Mouse (Mus musculus) midbrain, embryonic 12.5 days (tissue): ENCODE results near the gene Dock3. TPM values are rescaled to one million over a fixed set of nuclear protein-coding genes. Genes with fewer than 3 reads are reported as not detected.

Experiments used
- ATAC-seq: fragments of 200-750 bp; cut with Nextera tagmentation; 2 replicates; pipeline ENCODE4 v1.8.0; 2017; ENCODE audit warnings: low read depth, moderate TSS enrichment, moderate library complexity; ENCODE audit not compliant: low FRiP score
- H3K27ac ChIP-seq: fragments of 300-500 bp; sonication (generic); replicated peaks from 2 replicates; pipeline ENCODE4 v1.5.1; 2016; ENCODE audit warnings: mild to moderate bottlenecking
- H3K27me3 ChIP-seq: fragments of 300-500 bp; sonication (generic); 2 replicates; pipeline ENCODE4 v1.6.1; 2016; ENCODE audit warnings: mild to moderate bottlenecking
- H3K36me3 ChIP-seq: fragments of 300-500 bp; sonication (generic); 2 replicates; pipeline ENCODE4 v1.6.1; 2016
- H3K4me1 ChIP-seq: fragments of 300-500 bp; sonication (generic); 2 replicates; pipeline ENCODE4 v1.6.1; 2016
- H3K4me2 ChIP-seq: fragments of 300-500 bp; sonication (generic); replicated peaks from 2 replicates; pipeline ENCODE4 v1.6.1; 2016; ENCODE audit warnings: mild to moderate bottlenecking, moderate library complexity
- H3K4me3 ChIP-seq: fragments of 300-500 bp; sonication (generic); 2 replicates; pipeline ENCODE4 v1.5.1; 2016; ENCODE audit warnings: mild to moderate bottlenecking
- H3K9ac ChIP-seq: fragments of 300-500 bp; sonication (generic); replicated peaks from 2 replicates; pipeline ENCODE4 v1.6.1; 2016; ENCODE audit warnings: mild to moderate bottlenecking, moderate library complexity
- H3K9me3 ChIP-seq: fragments of 300-500 bp; sonication (generic); 2 replicates; pipeline ENCODE4 v1.6.1; 2016; ENCODE audit warnings: mild to moderate bottlenecking
- WGBS: fragments of 180-500 bp; shearing (Covaris S2); methylation state at CpG from one replicate; pipeline ENCODE4 v1.1.7; 2016; 5-methylcytosine and 5-hydroxymethylcytosine counted together
- polyA plus RNA-seq: library from polyadenylated mRNA; unstranded; fragments of >200 nt; fragmentation: Nextera tagmentation; extraction: Ambion mirVana; gene quantifications from 2 replicates; pipeline ENCODE4 v1.2.1, GENCODE M21; 2016

Dock3 gene
- polyA plus RNA-seq, 1 experiment from 2014 or later = 15.3 TPM

DNA sequence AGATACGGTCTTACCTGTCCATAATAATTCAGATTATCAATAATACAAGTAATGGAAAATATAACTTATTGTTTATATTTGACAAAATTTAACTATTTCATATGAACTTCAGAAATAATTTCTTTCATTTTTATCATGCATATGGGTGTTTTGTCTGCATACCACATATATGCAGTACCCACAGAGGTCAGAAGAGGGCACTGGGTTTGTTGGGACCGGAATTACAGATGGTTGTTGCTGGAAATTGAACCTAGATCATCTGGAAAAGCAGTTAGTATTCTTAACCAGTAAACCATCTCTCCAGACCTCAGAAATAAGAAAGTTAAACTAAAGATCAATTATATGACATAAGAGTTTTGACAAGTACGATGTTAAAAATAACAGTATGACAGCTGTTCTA lies 261.0 kb downstream of the Dock3 start:
- Histone ChIP-seq H3K27ac (no peak overlapping the region), H3K4me1 (no peaks in the 10 kb centered on the region), H3K9me3 (no peaks in the 10 kb centered on the region), H3K4me3 (no peak overlapping the region), H3K27me3 (no peaks in the 10 kb centered on the region), H3K36me3 (0 out of 2 replicates have a peak, but pooled peaks cover 4% of the 10 kb centered on the region), H3K4me2 (no peak overlapping the region), H3K9ac (no peak overlapping the region)
- 76% methylated on average over 3 of the region's 3 CpGs for WGBS
- no peak for ATAC-seq

DNA sequence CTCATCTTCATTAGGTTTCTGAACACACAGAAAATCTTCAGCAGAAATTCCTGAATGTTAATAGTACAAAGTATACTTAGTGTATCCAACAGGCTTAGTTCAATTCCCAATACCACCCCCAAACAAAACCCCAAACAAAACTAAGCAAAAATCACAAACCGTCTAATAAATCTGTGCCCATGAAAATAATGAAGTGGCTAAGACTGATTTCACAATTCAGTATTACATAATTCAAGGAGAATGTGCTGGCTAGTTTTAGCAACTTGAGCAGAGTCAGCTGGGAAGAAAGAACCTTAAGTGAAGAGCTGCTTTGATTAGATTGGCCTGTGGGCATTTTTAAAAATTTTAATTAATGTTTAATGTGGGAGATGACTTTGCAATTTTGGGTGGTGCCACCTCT lies 273.3 kb downstream of the Dock3 start:
- WGBS = 91% methylated on average over 1 of the region's 1 CpGs
- no peaks in the 10 kb centered on the region for H3K9me3 ChIP-seq
- no peak overlapping the region for H3K4me2 ChIP-seq
- H3K9ac ChIP-seq = no peak overlapping the region
- H3K27ac ChIP-seq = no peak overlapping the region
- no peaks in the 10 kb centered on the region for H3K36me3 ChIP-seq
- no peaks in the 10 kb centered on the region for H3K27me3 ChIP-seq
- no peaks in the 10 kb centered on the region for H3K4me1 ChIP-seq
- ATAC-seq = no peak
- no peak overlapping the region for H3K4me3 ChIP-seq

DNA sequence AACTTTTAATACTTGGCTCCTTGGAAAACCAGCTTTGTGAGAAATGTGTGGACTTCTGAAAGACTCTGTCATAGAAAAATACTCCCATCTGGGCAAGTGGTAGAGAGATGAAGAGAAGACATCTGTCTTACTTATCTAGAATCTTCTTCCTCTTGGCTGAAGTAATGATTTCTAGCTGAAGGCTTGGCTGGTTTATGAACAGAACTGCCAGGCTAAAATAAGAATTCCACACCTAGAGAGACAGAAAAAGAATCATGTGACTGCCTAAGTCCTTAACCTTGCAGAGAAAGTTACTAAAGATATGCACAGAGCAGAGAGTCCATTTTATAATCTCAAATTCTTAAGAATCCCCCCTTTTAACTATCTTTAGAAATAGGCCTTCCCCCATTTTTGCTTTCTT lies 276.2 kb downstream of the Dock3 start:
- no peaks in the 10 kb centered on the region for H3K9me3 ChIP-seq
- no peaks in the 10 kb centered on the region for H3K4me1 ChIP-seq
- no peak for ATAC-seq
- H3K4me3 ChIP-seq = no peak overlapping the region
- H3K27ac ChIP-seq = no peak overlapping the region
- H3K36me3 ChIP-seq = 0 out of 2 replicates have a peak, but pooled peaks cover 10% of the 10 kb centered on the region
- H3K4me2 ChIP-seq = no peak overlapping the region
- H3K9ac ChIP-seq = no peak overlapping the region
- H3K27me3 ChIP-seq = no peaks in the 10 kb centered on the region

DNA sequence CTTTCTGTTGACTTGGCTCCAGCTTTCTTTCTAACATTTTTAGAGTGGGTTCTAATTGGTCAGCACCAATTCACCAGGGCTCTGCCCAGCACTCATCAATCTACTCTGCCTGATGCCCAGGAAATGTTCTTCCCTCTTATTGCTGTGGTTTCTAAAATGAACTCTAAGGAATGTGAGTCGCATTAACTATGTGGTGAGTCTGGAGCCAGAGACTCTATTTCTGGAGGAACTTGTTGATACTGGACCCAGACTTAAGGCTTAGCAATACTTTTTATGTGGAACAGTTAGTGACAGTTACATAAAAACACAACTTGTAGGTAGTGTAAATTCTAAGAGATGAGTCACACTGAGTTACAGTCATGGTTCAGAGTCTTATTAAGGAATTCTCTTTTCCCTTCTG lies 296.7 kb downstream of the Dock3 start:
- Histone ChIP-seq H3K9ac (no peak overlapping the region), H3K27ac (no peak overlapping the region), H3K36me3 (peaks cover 9% of the 10 kb centered on the region), H3K4me1 (no peaks in the 10 kb centered on the region), H3K27me3 (no peaks in the 10 kb centered on the region), H3K9me3 (no peaks in the 10 kb centered on the region), H3K4me2 (no peak overlapping the region), H3K4me3 (no peak overlapping the region)
- WGBS = 92% methylated on average over 1 of the region's 1 CpGs
- ATAC-seq = no peak

DNA sequence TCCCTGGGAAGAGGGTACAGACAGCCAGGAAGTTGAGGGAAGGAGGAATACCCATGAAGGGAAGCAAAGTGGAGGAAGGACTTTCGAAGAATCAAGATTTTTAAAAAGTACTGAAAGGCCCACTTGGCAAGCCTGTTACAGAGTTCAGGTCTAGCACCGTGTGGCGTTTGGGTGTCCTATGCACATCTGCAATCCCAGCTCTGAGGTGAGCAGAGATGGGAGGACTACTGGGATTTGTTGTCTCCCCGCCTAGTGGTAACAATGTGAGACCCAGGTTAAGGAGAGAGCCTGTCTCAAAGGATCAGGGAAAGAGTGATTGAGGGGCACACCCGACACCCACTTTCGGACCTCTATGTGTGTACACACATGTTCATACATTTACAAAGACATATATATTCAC lies 316.8 kb downstream of the Dock3 start:
- ATAC-seq = no peak
- 89% methylated on average over 6 of the region's 6 CpGs for WGBS

DNA sequence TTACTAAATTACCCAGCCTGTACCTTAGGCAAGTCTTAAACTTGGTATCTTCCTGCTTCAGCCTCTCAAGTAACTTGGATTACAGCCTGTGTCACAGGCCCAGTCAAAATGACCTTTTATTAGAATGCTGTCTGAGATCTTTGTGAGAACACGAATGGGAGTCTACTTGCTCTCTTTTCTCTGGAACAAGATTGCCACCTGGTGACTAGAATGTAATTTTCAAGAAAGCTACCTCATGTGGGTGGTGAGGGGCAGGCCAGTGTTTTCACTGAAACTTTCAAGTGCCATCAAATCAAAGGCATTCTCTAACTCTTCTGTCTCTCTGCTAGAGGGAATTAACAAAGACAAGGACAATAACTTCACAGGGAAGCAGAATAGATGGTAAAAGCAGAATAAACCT lies 317.9 kb downstream of the Dock3 start:
- Histone ChIP-seq H3K27me3 (no peaks in the 10 kb centered on the region), H3K4me2 (no peak overlapping the region), H3K9me3 (no peaks in the 10 kb centered on the region), H3K9ac (no peak overlapping the region), H3K36me3 (peaks cover 5% of the 10 kb centered on the region; the same call in 1 of the 2 replicates), H3K27ac (no peak overlapping the region), H3K4me3 (no peak overlapping the region), H3K4me1 (no peaks in the 10 kb centered on the region)
- WGBS = 30% methylated on average over 1 of the region's 1 CpGs
- ATAC-seq = no peak

More for the DNA sequence above, 316.8 kb downstream of the Dock3 start:
- Histone ChIP-seq H3K9me3 (no peaks in the 10 kb centered on the region), H3K36me3 (peaks cover 5% of the 10 kb centered on the region; the same call in 1 of the 2 replicates), H3K4me1 (no peaks in the 10 kb centered on the region), H3K4me2 (no peak overlapping the region), H3K27ac (no peak overlapping the region), H3K27me3 (no peaks in the 10 kb centered on the region), H3K4me3 (no peak overlapping the region), H3K9ac (no peak overlapping the region)

DNA sequence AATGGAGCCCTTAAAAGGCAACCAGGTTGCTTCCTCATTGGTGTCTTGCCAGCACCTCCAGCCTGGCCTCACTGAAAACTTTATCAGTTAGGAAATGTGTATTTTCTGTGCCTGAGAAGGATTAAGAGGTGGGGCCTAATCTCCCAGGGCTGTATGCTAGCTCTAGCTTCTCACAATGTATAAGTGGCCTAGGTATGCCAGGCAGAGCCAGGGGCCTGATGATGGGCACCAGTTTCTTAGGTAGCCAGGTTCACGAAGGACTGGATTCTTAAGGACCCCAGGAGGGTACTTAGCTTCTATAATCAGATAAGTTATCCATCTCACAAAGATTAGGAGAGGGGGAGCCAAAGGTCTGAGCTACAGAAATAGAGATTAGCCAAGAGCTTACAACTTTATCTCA lies 320.1 kb downstream of the Dock3 start:
- H3K4me3 ChIP-seq = no peak overlapping the region
- H3K36me3 ChIP-seq = peaks cover 5% of the 10 kb centered on the region; the same call in 1 of the 2 replicates
- no peak overlapping the region for H3K4me2 ChIP-seq
- H3K9ac ChIP-seq = no peak overlapping the region
- no peaks in the 10 kb centered on the region for H3K27me3 ChIP-seq
- no peak for ATAC-seq
- WGBS = 76% methylated on average over 1 of the region's 1 CpGs
- no peaks in the 10 kb centered on the region for H3K9me3 ChIP-seq
- H3K4me1 ChIP-seq = no peaks in the 10 kb centered on the region
- H3K27ac ChIP-seq = no peak overlapping the region

DNA sequence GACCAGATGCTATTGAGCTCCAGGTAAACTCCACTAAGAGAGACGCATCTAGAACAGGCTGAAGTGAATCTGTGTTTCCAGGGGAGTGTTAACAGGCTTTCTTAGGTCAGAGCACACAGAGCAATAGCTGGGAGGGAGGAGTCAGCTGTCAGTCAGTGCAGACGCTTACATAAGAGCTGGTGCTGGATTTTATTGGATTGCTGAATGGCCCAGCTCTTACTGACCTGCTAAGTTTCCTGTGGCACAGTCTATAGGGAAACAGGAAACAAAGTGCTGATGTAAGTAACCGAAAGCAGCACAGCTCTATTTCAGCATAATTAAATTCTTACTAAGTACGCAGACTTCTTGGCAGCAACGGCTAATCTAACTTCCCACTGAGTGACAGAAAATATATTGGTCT lies 323.0 kb downstream of the Dock3 start:
- Histone ChIP-seq H3K36me3 (peaks cover 5% of the 10 kb centered on the region; the same call in 1 of the 2 replicates), H3K4me3 (no peak overlapping the region), H3K27ac (no peak overlapping the region), H3K9me3 (no peaks in the 10 kb centered on the region), H3K4me2 (no peak overlapping the region), H3K27me3 (no peaks in the 10 kb centered on the region), H3K9ac (no peak overlapping the region), H3K4me1 (no peaks in the 10 kb centered on the region)
- no peak for ATAC-seq
- 55% methylated on average over 5 of the region's 5 CpGs for WGBS

DNA sequence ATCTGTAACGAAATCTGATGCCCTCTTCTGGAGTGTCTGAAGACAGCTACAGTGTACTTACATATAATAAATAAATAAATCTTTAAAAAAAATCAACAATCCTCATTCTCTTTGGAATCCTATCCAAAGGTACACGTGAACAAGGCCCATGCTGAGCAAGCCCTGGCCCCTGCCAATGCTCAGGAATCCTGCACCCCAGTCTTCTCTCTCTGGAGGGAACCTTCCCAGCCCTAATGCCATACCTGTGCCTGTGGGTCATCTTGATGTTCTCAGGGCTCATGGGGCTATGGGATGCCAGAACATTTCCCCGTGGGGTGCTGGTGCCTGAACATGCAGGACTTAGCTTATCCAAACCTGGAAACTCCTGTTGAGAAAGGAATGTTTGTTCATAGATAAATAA lies 323.5 kb downstream of the Dock3 start:
- no peaks in the 10 kb centered on the region for H3K4me1 ChIP-seq
- H3K9me3 ChIP-seq = no peaks in the 10 kb centered on the region
- H3K27me3 ChIP-seq = no peaks in the 10 kb centered on the region
- WGBS = 83% methylated on average over 3 of the region's 3 CpGs
- no peak overlapping the region for H3K4me2 ChIP-seq
- H3K9ac ChIP-seq = no peak overlapping the region
- H3K4me3 ChIP-seq = no peak overlapping the region
- H3K27ac ChIP-seq = no peak overlapping the region
- H3K36me3 ChIP-seq = peaks cover 5% of the 10 kb centered on the region; the same call in 1 of the 2 replicates
- no peak for ATAC-seq

DNA sequence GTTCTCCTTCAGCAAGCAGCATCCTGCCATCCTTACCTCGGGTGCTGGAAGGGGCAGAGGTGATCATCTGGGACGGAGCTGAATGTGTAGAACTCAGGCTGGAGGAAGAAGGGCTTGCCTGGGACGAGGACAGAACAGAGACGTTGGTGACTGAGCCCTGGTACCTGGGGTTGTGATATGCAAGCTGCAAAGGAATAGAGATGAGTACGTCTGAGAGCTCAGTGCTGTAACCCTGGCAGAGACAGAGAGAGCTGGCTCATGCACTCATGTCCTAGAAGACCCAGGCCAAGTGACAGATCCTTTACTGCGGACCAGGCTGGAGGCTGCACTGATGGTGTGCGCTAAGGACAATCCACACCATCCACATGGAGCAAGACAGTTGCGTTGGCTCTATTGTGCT lies 325.1 kb downstream of the Dock3 start:
- H3K9ac ChIP-seq = no peak overlapping the region
- no peak overlapping the region for H3K4me2 ChIP-seq
- ATAC-seq = no peak
- H3K4me1 ChIP-seq = no peaks in the 10 kb centered on the region
- H3K4me3 ChIP-seq = no peak overlapping the region
- H3K36me3 ChIP-seq = no peaks in the 10 kb centered on the region
- H3K27ac ChIP-seq = no peak overlapping the region
- no peaks in the 10 kb centered on the region for H3K9me3 ChIP-seq
- no peaks in the 10 kb centered on the region for H3K27me3 ChIP-seq
- WGBS = 90% methylated on average over 8 of the region's 8 CpGs

DNA sequence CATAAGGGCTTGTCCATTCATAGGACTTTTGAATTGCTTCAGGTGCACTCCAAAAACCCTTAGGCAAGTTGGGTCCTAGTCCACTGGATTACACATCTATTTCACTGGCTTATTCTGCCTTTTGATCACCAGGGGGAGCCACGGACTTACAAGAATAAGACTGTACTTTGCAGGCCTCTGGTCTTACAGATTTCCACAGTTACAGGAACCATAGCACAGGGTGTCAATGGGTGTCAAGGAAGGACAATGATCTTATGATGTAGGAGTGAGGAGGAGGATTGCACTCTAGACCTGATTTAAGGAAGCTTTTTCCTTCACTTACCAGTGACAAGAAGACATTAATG lies 327.9 kb downstream of the Dock3 start:
- Histone ChIP-seq H3K4me2 (no peak overlapping the region), H3K27ac (no peak overlapping the region), H3K36me3 (peaks cover 11% of the 10 kb centered on the region; the same call in 1 of the 2 replicates), H3K9me3 (no peaks in the 10 kb centered on the region), H3K4me1 (no peaks in the 10 kb centered on the region), H3K27me3 (no peaks in the 10 kb centered on the region), H3K4me3 (no peak overlapping the region), H3K9ac (no peak overlapping the region)
- 11% methylated on average over 1 of the region's 1 CpGs for WGBS
- ATAC-seq = no peak

DNA sequence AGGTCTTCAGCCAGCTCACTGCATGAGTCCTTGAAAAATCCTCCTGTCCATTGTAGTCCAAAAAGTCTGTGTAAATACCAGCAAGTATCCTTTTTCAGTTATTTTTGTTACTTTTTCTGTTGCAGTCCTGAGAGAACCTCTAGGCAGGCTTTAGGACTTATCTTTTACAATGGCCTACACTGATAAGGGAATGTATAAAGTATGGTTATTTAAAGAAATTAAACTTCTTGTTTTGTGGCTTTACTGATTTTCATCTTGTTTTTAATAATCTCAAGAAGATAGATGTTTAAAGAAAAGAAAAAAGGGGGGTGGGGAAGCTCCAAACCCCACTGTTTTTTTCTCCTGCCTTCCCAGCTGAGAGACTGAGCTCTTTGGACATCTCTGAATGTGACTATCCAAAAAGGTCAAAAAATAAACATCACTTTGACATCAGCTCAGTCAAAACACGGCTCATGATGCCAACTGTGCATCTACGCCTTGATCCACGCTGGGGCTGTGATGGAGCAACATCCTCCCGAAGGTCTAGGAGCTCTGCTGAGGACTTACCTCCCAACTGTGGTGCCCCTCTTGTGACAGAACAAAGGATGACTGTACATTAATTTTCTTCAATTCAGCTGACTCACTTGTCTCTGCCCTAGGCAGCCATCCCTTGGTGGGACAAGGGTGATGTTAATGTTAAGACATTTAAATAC lies 328.5 kb downstream of the Dock3 start:
- H3K27me3 ChIP-seq = no peaks in the 10 kb centered on the region
- 81% methylated on average over 4 of the region's 4 CpGs for WGBS
- H3K27ac ChIP-seq = no peak overlapping the region
- H3K4me2 ChIP-seq = no peak overlapping the region
- H3K36me3 ChIP-seq = peaks cover 11% of the 10 kb centered on the region; the same call in 1 of the 2 replicates
- ATAC-seq = no peak
- H3K9ac ChIP-seq = no peak overlapping the region
- no peaks in the 10 kb centered on the region for H3K9me3 ChIP-seq
- no peaks in the 10 kb centered on the region for H3K4me1 ChIP-seq
- H3K4me3 ChIP-seq = no peak overlapping the region

DNA sequence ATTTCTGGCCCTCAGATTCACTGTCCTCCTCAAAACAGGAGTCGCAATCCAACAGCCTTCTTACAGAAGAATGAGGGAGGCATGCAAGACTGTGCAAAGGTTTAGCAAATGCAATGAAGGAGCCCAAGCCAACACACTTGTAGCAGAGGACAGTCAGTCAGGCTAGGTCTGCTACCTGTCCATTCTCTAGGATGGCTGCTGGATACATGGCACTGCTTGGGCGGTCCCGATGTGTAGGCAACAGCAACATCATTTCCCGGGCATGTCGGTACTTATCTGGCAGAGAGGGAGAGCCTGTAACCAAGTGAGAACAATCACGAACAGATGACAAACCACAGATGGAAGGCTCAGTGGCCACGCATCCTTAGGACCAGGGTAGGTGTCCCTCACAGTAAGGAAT lies 330.1 kb downstream of the Dock3 start:
- H3K4me3 ChIP-seq = no peak overlapping the region
- no peak overlapping the region for H3K27ac ChIP-seq
- no peaks in the 10 kb centered on the region for H3K4me1 ChIP-seq
- no peak overlapping the region for H3K9ac ChIP-seq
- no peak for ATAC-seq
- no peaks in the 10 kb centered on the region for H3K9me3 ChIP-seq
- WGBS = 89% methylated on average over 7 of the region's 7 CpGs
- peaks cover 11% of the 10 kb centered on the region; the same call in 1 of the 2 replicates for H3K36me3 ChIP-seq
- H3K4me2 ChIP-seq = no peak overlapping the region
- no peaks in the 10 kb centered on the region for H3K27me3 ChIP-seq
